Mouse (Mus musculus) hematopoietic stem cell, adult 5-6 weeks (primary cell): ENCODE results near the gene Ott. TPM values are rescaled to one million over a fixed set of nuclear protein-coding genes. Genes with fewer than 3 reads are reported as not detected.
"Not testable (repeated sequence)": the region's sequence is repeated elsewhere in the genome, so short reads cannot be mapped to it uniquely, and the experiment has no call there.

Experiments
- ATAC-seq, 2 experiments: fragments of 125-278 bp in 1 of 2; replicated peaks in 1 of 2; 2 replicates each; pipeline ENCODE4 v1.8.0; 2016 to 2017; ENCODE audit warnings: inconsistent platforms in 2 of 2, mild to moderate bottlenecking in 2 of 2, moderate number of reproducible peaks in 2 of 2, low read depth in 1 of 2, moderate TSS enrichment in 1 of 2; ENCODE audit not compliant: low FRiP score in 2 of 2, poor library complexity in 2 of 2, severe bottlenecking in 2 of 2, insufficient read depth in 1 of 2, low TSS enrichment in 1 of 2
- total RNA-seq: library from RNA; stranded (forward); fragments of 172-1452, 232-1000 nt; gene quantifications from 2 replicates; pipeline ENCODE4 v1.2.3, GENCODE M21; 2017

Ott gene
- not detected in 2 replicates for total RNA-seq

DNA sequence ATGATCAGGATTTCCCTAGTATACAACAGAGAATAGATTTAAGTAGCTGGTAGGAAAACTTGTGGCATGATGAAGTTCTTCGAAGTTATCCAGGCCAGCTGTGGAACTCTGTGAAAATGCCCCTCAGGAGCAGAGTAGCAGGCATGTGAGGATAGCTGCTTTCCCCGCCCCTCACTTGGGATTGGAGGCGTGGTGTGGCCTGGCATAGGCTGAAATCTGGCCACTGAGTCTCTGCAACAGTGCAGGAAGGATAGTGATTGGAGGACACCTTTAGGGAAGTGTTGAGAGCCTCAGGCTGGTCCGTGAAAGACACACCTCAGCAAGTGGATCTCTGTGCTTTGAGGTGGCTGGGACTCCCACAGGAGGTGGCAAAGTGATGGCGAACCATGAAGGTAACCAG is at the start of gene Ott:
Ott (plus strand) TSS at position 301 of the 400 bp plus-strand sequence.
- not testable (repeated sequence) for ATAC-seq

Other genes starting within 250 kb of the Ott start
- gene Luzp4, start 216.6 kb upstream of the Ott start, total RNA-seq, result not detected in 2 replicates
- gene Gm15093, start 198.1 kb downstream of the Ott start, total RNA-seq, result not detected in 2 replicates